Mouse (Mus musculus): ENCODE measurements around the gene Gm13178. TPM values are rescaled to one million over a fixed set of nuclear protein-coding genes. Genes with fewer than 3 reads are reported as not detected.

The Gm13178 gene
- not detected in 2 replicates for polyA plus RNA-seq (2015; fragmentation: Nextera tagmentation; extraction: Ambion mirVana)

GRCm38 (mm10) chr4:144721304-144721703, at the start of gene Gm13178:
TSS of gene Gm13178 (minus strand) at chr4:144721404.
- Histone ChIP-seq H3K9ac (replicated peaks; ENCODE audit: low read depth, low read length) (no peak within 1 kb of the TSS), H3K36me3 (ENCODE audit: control insufficient read depth, insufficient read depth) (no peaks in the 10 kb centered on the region), H3K27me3 (replicated peaks; ENCODE audit: control insufficient read depth, insufficient read depth, low read length) (no peaks in the 10 kb centered on the region), H3K4me2 (ENCODE audit: low read length) (no peak within 1 kb of the TSS), H3K4me1 (replicated peaks; ENCODE audit: control insufficient read depth, insufficient read depth, low read length) (no peaks in the 10 kb centered on the region), H3K4me3 (replicated peaks; ENCODE audit: low read length) (no peak within 1 kb of the TSS), H3K9me3 (ENCODE audit: control insufficient read depth, low read length) (peaks cover 14% of the 10 kb centered on the region), H3K27ac (ENCODE audit: low read length) (no peak within 1 kb of the TSS)
- WGBS = 78% methylated on average over 1 of the region's 1 CpGs
- ATAC-seq = no peak

GRCm38 (mm10) chr4:144765722-144766121, 44.5 kb upstream of the Gm13178 start:
- H3K4me1 ChIP-seq (replicated peaks; ENCODE audit: control insufficient read depth, insufficient read depth, low read length) = no peaks in the 10 kb centered on the region
- no peak overlapping the region for H3K4me2 ChIP-seq (ENCODE audit: low read length)
- H3K27ac ChIP-seq (ENCODE audit: low read length) = no peak overlapping the region
- no peaks in the 10 kb centered on the region for H3K9me3 ChIP-seq (ENCODE audit: control insufficient read depth, low read length)
- ATAC-seq = no peak
- no peaks in the 10 kb centered on the region for H3K27me3 ChIP-seq (replicated peaks; ENCODE audit: control insufficient read depth, insufficient read depth, low read length)
- no peak overlapping the region for H3K9ac ChIP-seq (replicated peaks; ENCODE audit: low read depth, low read length)
- H3K36me3 ChIP-seq (ENCODE audit: control insufficient read depth, insufficient read depth) = no peaks in the 10 kb centered on the region
- no peak overlapping the region for H3K4me3 ChIP-seq (replicated peaks; ENCODE audit: low read length)
- WGBS = 31% methylated on average over 2 of the region's 2 CpGs

GRCm38 (mm10) chr4:144749139-144749538, 27.9 kb upstream of the Gm13178 start:
- 56% methylated on average over 1 of the region's 1 CpGs for WGBS

GRCm38 (mm10) chr4:144719691-144720090, 1.5 kb downstream of the Gm13178 start:
- Histone ChIP-seq H3K9ac (replicated peaks; ENCODE audit: low read depth, low read length) (no peak overlapping the region), H3K27ac (ENCODE audit: low read length) (no peak overlapping the region), H3K27me3 (replicated peaks; ENCODE audit: control insufficient read depth, insufficient read depth, low read length) (no peaks in the 10 kb centered on the region), H3K9me3 (ENCODE audit: control insufficient read depth, low read length) (peaks cover 14% of the 10 kb centered on the region), H3K4me2 (ENCODE audit: low read length) (no peak overlapping the region), H3K4me3 (replicated peaks; ENCODE audit: low read length) (no peak overlapping the region), H3K4me1 (replicated peaks; ENCODE audit: control insufficient read depth, insufficient read depth, low read length) (no peaks in the 10 kb centered on the region), H3K36me3 (ENCODE audit: control insufficient read depth, insufficient read depth) (no peaks in the 10 kb centered on the region)
- no peak for ATAC-seq
- 77% methylated on average over 1 of the region's 1 CpGs for WGBS

More at GRCm38 (mm10) chr4:144749139-144749538, 27.9 kb upstream of the Gm13178 start:
- Histone ChIP-seq H3K4me3 (replicated peaks; ENCODE audit: low read length) (no peak overlapping the region), H3K36me3 (ENCODE audit: control insufficient read depth, insufficient read depth) (no peaks in the 10 kb centered on the region), H3K9me3 (ENCODE audit: control insufficient read depth, low read length) (no peaks in the 10 kb centered on the region), H3K4me2 (ENCODE audit: low read length) (no peak overlapping the region), H3K4me1 (replicated peaks; ENCODE audit: control insufficient read depth, insufficient read depth, low read length) (no peaks in the 10 kb centered on the region), H3K9ac (replicated peaks; ENCODE audit: low read depth, low read length) (no peak overlapping the region), H3K27me3 (replicated peaks; ENCODE audit: control insufficient read depth, insufficient read depth, low read length) (no peaks in the 10 kb centered on the region), H3K27ac (ENCODE audit: low read length) (no peak overlapping the region)
- no peak for ATAC-seq

GRCm38 (mm10) chr4:144718288-144718687, 2.9 kb downstream of the Gm13178 start:
- no peaks in the 10 kb centered on the region for H3K4me1 ChIP-seq (replicated peaks; ENCODE audit: control insufficient read depth, insufficient read depth, low read length)
- no peaks in the 10 kb centered on the region for H3K36me3 ChIP-seq (ENCODE audit: control insufficient read depth, insufficient read depth)
- no peaks in the 10 kb centered on the region for H3K27me3 ChIP-seq (replicated peaks; ENCODE audit: control insufficient read depth, insufficient read depth, low read length)
- peaks cover 14% of the 10 kb centered on the region for H3K9me3 ChIP-seq (ENCODE audit: control insufficient read depth, low read length)
- no peak for ATAC-seq
- no peak overlapping the region for H3K9ac ChIP-seq (replicated peaks; ENCODE audit: low read depth, low read length)
- no peak overlapping the region for H3K4me3 ChIP-seq (replicated peaks; ENCODE audit: low read length)
- 94% methylated on average over 1 of the region's 1 CpGs for WGBS
- no peak overlapping the region for H3K4me2 ChIP-seq (ENCODE audit: low read length)
- no peak overlapping the region for H3K27ac ChIP-seq (ENCODE audit: low read length)

- Histone ChIP-seq H3K4me3 (replicated peaks; ENCODE audit: low read length) (no peak within 1 kb of the TSS), H3K27me3 (replicated peaks; ENCODE audit: control insufficient read depth, insufficient read depth, low read length) (no peaks in the 10 kb centered on the region), H3K9ac (replicated peaks; ENCODE audit: low read depth, low read length) (no peak within 1 kb of the TSS), H3K4me1 (replicated peaks; ENCODE audit: control insufficient read depth, insufficient read depth, low read length) (no peaks in the 10 kb centered on the region), H3K9me3 (ENCODE audit: control insufficient read depth, low read length) (peaks cover 5% of the 10 kb centered on the region; the same call in 1 of the 2 replicates), H3K4me2 (ENCODE audit: low read length) (no peak within 1 kb of the TSS), H3K36me3 (ENCODE audit: control insufficient read depth, insufficient read depth) (no peaks in the 10 kb centered on the region), H3K27ac (ENCODE audit: low read length) (no peak within 1 kb of the TSS)
- ATAC-seq = no peak
- WGBS = 56% methylated on average over 2 of the region's 2 CpGs
Observed at GRCm38 (mm10) chr4:144686268-144686667, 34.9 kb downstream of the Gm13178 start, which contains the start of gene Gm436. TSS of gene Gm436 (minus strand) at chr4:144686368.

Other genes starting within 250 kb of the Gm13178 start
- gene 9430007A20Rik, start 201.6 kb downstream of the Gm13178 start, polyA plus RNA-seq (2015; fragmentation: Nextera tagmentation; extraction: Ambion mirVana) = not detected in 2 replicates
- gene Gm13124, start 156.3 kb downstream of the Gm13178 start, polyA plus RNA-seq (2015; fragmentation: Nextera tagmentation; extraction: Ambion mirVana) = not detected in 2 replicates
- gene Aadacl4, start 107.7 kb downstream of the Gm13178 start, polyA plus RNA-seq (2015; fragmentation: Nextera tagmentation; extraction: Ambion mirVana) = not detected in 2 replicates
- not detected in 2 replicates for gene Gm436, start 35.0 kb downstream of the Gm13178 start, polyA plus RNA-seq (2015; fragmentation: Nextera tagmentation; extraction: Ambion mirVana)
- not detected in 2 replicates for gene Gm438, start 65.2 kb upstream of the Gm13178 start, polyA plus RNA-seq (2015; fragmentation: Nextera tagmentation; extraction: Ambion mirVana)
- 16.3 and 28.1 TPM in 2 replicates for gene Dhrs3, start 171.4 kb upstream of the Gm13178 start, polyA plus RNA-seq (2015; fragmentation: Nextera tagmentation; extraction: Ambion mirVana)